Mouse (Mus musculus) E14TG2a.4 (cell line): ENCODE data around the gene Parp3.

Experiments
- CTCF ChIP-seq: conservative IDR thresholded peaks from 2 replicates; pipeline ENCODE4 v1.5.1; 2014; ENCODE audit warnings: low read length
- NANOG ChIP-seq: IDR thresholded peaks from 2 replicates; pipeline ENCODE4 v1.6.1; 2014; ENCODE audit warnings: borderline replicate concordance, low read length, mixed read lengths
- POU5F1 ChIP-seq: IDR thresholded peaks from 2 replicates; pipeline ENCODE4 v1.6.1; 2014; ENCODE audit warnings: low read length, borderline replicate concordance

DNA sequence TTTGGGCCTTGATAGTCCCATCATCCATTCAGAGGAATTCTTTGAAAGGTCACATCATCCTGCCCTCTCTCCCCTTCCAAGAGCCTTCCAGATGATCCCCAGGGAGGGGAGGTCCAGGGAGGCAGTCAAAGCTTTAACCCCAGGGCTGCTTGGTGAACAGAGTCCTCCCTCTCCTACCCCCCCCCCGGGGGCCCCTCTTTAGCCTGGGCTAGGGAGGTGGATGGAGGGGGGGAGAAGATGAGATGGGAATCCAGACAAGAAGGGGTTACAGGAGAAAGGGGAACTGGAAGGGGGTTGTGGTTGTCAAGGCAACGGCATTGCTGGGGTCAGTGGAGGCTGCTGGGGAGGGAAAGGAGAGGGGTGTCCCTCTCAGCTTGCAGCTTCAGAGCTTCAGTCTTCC, 56.1 kb downstream of the Parp3 start:
- TF ChIP-seq CTCF (no peak), POU5F1 (no peak), NANOG (no peak)
